Mouse (Mus musculus) retina, postnatal 1 day (tissue): ENCODE results near the gene Dtwd1.
A peak's percentile ranks its signal among the peaks of the same experiment; 100 is the strongest.
"Not testable (repeated sequence)": the region's sequence is repeated elsewhere in the genome, so short reads cannot be mapped to it uniquely, and the experiment has no call there.

ENCODE experiments used
- DNase-seq: peaks from one replicate; pipeline ENCODE4 v3.0.0-alpha.2; 2012

Dtwd1 gene

GRCm38 (mm10) chr2:126151855-126152571, at the start of gene Dtwd1, which contains the start of gene Fam227b:
Gene Dtwd1 (plus strand): TSS chr2:126152141.
Gene Fam227b (minus strand): TSS chr2:126152004.
- DNase-seq = peak; percentile 98

- DNase-seq = peak; percentile 11
These were observed 4.2 kb upstream of the Dtwd1 start for GRCm38 (mm10) chr2:126147723-126148122.

GRCm38 (mm10) chr2:126165277-126166018, 13.5 kb downstream of the Dtwd1 start:
- no peak for DNase-seq

DNA sequence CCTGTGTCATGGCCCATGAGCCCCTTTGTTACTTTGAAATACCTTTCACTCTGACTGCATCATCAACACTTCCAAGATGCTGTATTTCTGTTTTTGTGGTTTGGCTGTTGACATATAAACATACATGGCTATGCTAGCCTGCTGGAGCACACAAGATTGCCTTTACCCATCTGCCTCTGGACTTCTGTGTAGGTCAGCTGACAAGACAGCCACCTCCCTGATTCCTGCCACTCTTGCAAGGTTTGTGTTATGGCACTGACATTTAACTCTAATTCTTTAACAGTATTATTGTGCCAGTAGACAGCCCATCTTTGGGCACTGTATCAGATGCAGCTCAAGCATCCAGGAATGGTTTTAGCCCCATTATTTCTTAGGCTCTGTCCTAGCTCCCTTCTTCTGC, 14.4 kb downstream of the Dtwd1 start:
- DNase-seq = no peak

DNA sequence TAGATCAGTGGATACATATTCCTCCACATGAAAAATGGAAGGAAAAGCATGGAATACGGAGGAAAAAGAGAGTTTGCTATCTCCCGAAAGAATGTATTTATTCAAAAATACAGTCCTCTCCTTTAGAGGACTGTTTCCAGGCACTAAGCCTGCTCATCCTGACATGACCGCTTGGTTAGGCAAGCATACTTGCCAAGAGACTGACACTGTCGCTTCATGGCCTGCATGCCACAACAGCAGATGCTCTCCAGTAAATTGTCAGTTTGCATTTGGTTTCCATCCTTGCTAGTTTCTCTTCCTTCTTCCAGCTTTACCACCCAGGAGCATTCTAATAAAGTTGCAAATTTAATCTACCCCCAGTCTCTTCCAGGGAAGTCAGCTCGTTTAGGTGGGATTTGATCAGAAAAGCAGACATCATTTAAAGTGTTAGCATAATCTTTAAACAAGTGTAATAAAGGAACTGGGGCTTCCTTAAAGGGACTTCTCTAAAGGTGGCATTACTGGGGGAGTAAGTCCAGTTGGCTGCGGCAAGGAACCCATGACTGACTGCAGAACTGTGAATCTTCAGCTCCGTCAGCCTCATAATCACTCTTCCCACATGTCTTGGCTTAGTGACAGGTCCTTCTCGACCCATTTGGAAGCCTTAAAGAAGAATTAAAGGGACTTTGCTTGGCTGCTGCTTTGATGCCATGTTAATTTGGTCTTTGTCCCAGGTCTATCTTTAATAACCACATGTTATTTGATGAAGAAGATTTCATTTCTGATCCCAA, 15.1 kb downstream of the Dtwd1 start:
- DNase-seq = no peak

DNA sequence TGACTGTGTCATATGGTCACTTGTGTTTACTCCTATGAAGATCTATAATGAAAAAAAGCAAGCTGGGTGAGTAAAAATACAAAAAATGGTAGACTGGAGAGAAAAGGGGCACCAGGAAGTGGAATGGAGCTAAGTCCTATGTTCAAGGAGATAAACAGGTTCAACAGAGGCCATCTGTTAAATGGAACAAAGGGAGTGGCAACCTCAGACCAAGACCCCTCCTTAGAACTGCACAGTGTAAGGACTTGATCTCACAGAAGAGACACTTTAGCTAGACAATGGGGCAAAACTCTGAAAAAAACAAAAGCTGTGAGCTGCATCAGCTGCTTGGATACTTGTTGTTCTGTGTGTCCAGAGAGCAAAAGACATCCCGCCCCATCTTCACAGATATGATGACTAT, 19.5 kb downstream of the Dtwd1 start:
- no peak for DNase-seq

DNA sequence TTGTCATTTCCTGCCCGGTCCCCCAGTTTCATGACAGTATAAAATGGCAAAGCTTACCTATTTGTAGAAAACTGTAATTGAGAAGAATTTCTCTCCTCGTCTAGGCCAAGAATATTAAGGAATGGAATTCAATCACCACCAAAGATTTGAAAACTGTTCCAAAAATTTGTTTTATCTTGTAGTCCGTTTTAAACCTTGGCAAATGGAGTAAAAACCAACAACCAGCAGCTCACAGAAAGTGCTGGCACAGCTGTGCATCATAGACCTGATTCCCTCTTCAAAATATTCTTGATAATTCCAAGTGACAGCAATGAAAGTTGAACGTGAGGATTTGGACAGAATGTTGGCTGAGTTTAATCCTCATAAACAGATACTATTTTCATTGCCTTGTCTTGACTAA, 39.4 kb downstream of the Dtwd1 start:
- no peak for DNase-seq

DNA sequence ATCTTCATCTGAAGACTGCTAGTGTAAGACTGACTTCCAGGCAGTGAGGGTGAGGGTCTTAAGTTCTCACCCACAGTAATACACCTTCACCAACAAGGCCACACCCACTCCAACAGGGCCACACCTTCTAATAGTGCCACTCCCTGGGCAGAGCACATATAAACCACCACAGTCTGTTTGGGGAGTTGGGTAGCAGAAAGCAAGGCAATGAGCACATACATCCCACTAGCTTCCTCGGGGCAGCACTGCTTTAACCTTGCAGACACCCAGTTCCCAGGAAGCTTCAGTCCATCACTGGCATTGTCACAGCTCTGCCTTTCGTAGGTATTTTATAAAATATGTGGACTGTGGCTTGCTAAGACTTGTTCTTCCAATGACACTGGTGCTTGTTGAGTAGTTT, 40.2 kb downstream of the Dtwd1 start:
- no peak for DNase-seq

- DNase-seq = no peak
These were observed 43.9 kb downstream of the Dtwd1 start for GRCm38 (mm10) chr2:126195631-126196356.

GRCm38 (mm10) chr2:126198971-126199370, 47.0 kb downstream of the Dtwd1 start:
- no peak for DNase-seq

DNA sequence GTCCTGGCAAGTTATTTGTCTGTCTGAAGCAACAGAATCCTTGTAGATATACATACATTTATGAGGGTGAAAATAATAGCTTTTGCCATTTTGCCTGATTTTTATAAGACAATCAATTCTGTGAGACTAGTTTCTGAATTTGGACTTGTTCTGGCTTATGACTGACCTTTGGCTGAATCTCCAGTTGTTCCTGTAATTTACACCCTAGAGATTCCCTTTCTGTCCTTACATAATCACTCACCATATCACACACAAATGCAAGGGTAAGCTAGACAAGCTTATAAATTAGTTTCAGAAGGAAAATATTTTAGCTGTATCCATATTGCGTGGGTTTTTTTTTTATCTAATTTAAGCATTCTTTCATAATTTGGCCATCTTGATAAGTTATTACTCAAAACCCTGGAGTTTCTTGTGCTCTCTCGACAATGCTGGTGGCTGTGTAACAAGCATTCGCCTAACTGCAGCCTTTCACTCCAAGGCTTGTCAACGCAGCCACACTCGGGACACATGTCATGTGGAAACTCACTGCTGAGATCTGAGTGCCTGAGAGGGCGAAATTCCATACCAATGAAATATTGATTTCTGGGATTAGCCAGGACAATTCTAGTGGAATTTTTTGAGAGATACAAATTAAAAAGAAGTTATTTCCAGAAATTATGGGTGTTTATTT, 59.2 kb downstream of the Dtwd1 start:
- no peak for DNase-seq

- DNase-seq = not testable (repeated sequence)
These were observed 62.9 kb downstream of the Dtwd1 start, which contains the start of gene Gm17555 for GRCm38 (mm10) chr2:126214800-126215199. Gene Gm17555 (plus strand): TSS chr2:126215100.
